Mouse (Mus musculus): ENCODE results near the gene Misp. TPM values are rescaled to one million over a fixed set of nuclear protein-coding genes. Genes with fewer than 3 reads are reported as not detected.

Misp gene
- polyA plus RNA-seq, 1 experiment: not detected

- H3K4me3 ChIP-seq (ENCODE audit: insufficient read depth, low read length): peak overlapping the region; percentile 97
- no peak overlapping the region for H3K27ac ChIP-seq (ENCODE audit: insufficient read depth, low read length)
- TF ChIP-seq CTCF (IDR thresholded peaks at IDR 0.05; ENCODE audit: borderline replicate concordance, insufficient read depth, low read length): no peak
- TF ChIP-seq POLR2A (IDR thresholded peaks at IDR 0.05; ENCODE audit: low read depth, low read length): no peak
- H3K4me1 ChIP-seq (ENCODE audit: control insufficient read depth, insufficient read depth, low read length): peaks cover 9% of the 10 kb centered on the region; the same call in 1 of the 2 replicates
Measured at GRCm38 (mm10) chr10:79856704-79857451, 36.1 kb downstream of the Misp start.

GRCm38 (mm10) chr10:79857452-79857811 is 36.6 kb downstream of the Misp start:
- peaks cover 5% of the 10 kb centered on the region; the same call in 1 of the 2 replicates for H3K4me1 ChIP-seq (ENCODE audit: control insufficient read depth, insufficient read depth, low read length)
- TF ChIP-seq POLR2A (IDR thresholded peaks at IDR 0.05; ENCODE audit: low read depth, low read length) (no peak), CTCF (IDR thresholded peaks at IDR 0.05; ENCODE audit: borderline replicate concordance, insufficient read depth, low read length) (no peak)
- peak overlapping the region; percentile 97 for H3K4me3 ChIP-seq (ENCODE audit: insufficient read depth, low read length)
- no peak overlapping the region for H3K27ac ChIP-seq (ENCODE audit: insufficient read depth, low read length)

- TF ChIP-seq CTCF (IDR thresholded peaks at IDR 0.05; ENCODE audit: borderline replicate concordance, insufficient read depth, low read length) (no peak), POLR2A (IDR thresholded peaks at IDR 0.05; ENCODE audit: low read depth, low read length) (no peak)
- Histone ChIP-seq H3K27ac (ENCODE audit: insufficient read depth, low read length) (no peak overlapping the region), H3K4me3 (ENCODE audit: insufficient read depth, low read length) (peak overlapping the region; percentile 97), H3K4me1 (ENCODE audit: control insufficient read depth, insufficient read depth, low read length) (no peaks in the 10 kb centered on the region)
Measured at GRCm38 (mm10) chr10:79857894-79858293, 37.1 kb downstream of the Misp start.

- TF ChIP-seq CTCF (IDR thresholded peaks at IDR 0.05; ENCODE audit: borderline replicate concordance, insufficient read depth, low read length): no peak
- no peak for TF ChIP-seq POLR2A (IDR thresholded peaks at IDR 0.05; ENCODE audit: low read depth, low read length)
- Histone ChIP-seq H3K4me3 (ENCODE audit: insufficient read depth, low read length) (peak overlapping the region; percentile 97), H3K4me1 (ENCODE audit: control insufficient read depth, insufficient read depth, low read length) (no peaks in the 10 kb centered on the region), H3K27ac (ENCODE audit: insufficient read depth, low read length) (no peak overlapping the region)
Measured at GRCm38 (mm10) chr10:79858416-79859074, 37.8 kb downstream of the Misp start.

- TF ChIP-seq CTCF (IDR thresholded peaks at IDR 0.05; ENCODE audit: borderline replicate concordance, insufficient read depth, low read length) (no peak), POLR2A (IDR thresholded peaks at IDR 0.05; ENCODE audit: low read depth, low read length) (no peak)
- Histone ChIP-seq H3K27ac (ENCODE audit: insufficient read depth, low read length) (no peak overlapping the region), H3K4me1 (ENCODE audit: control insufficient read depth, insufficient read depth, low read length) (no peaks in the 10 kb centered on the region), H3K4me3 (ENCODE audit: insufficient read depth, low read length) (no peak overlapping the region)
Measured at GRCm38 (mm10) chr10:79859116-79859515, 38.3 kb downstream of the Misp start.

GRCm38 (mm10) chr10:79860079-79860911 is 39.5 kb downstream of the Misp start:
- no peak for TF ChIP-seq CTCF (IDR thresholded peaks at IDR 0.05; ENCODE audit: borderline replicate concordance, insufficient read depth, low read length)
- TF ChIP-seq POLR2A (IDR thresholded peaks at IDR 0.05; ENCODE audit: low read depth, low read length): no peak
- H3K4me3 ChIP-seq (ENCODE audit: insufficient read depth, low read length): no peak overlapping the region
- no peak overlapping the region for H3K27ac ChIP-seq (ENCODE audit: insufficient read depth, low read length)
- H3K4me1 ChIP-seq (ENCODE audit: control insufficient read depth, insufficient read depth, low read length): no peaks in the 10 kb centered on the region

GRCm38 (mm10) chr10:79861230-79862048 is 40.6 kb downstream of the Misp start:
- no peak for TF ChIP-seq CTCF (IDR thresholded peaks at IDR 0.05; ENCODE audit: borderline replicate concordance, insufficient read depth, low read length)
- no peak for TF ChIP-seq POLR2A (IDR thresholded peaks at IDR 0.05; ENCODE audit: low read depth, low read length)
- H3K4me1 ChIP-seq (ENCODE audit: control insufficient read depth, insufficient read depth, low read length): no peaks in the 10 kb centered on the region
- H3K4me3 ChIP-seq (ENCODE audit: insufficient read depth, low read length): no peak overlapping the region
- H3K27ac ChIP-seq (ENCODE audit: insufficient read depth, low read length): no peak overlapping the region

GRCm38 (mm10) chr10:79862049-79862788 is 41.4 kb downstream of the Misp start:
- Histone ChIP-seq H3K4me3 (ENCODE audit: insufficient read depth, low read length) (no peak overlapping the region), H3K4me1 (ENCODE audit: control insufficient read depth, insufficient read depth, low read length) (no peaks in the 10 kb centered on the region), H3K27ac (ENCODE audit: insufficient read depth, low read length) (no peak overlapping the region)
- TF ChIP-seq POLR2A (IDR thresholded peaks at IDR 0.05; ENCODE audit: low read depth, low read length): no peak
- TF ChIP-seq CTCF (IDR thresholded peaks at IDR 0.05; ENCODE audit: borderline replicate concordance, insufficient read depth, low read length): no peak

Data from embryonic fibroblast, embryonic 13.5 days (primary cell).